Mouse (Mus musculus): ENCODE measurements around the gene Ntn5.
A peak's percentile ranks its signal among the peaks of the same experiment; 100 is the strongest.
"Not testable (repeated sequence)": the region's sequence is repeated elsewhere in the genome, so short reads cannot be mapped to it uniquely, and the experiment has no call there.

Ntn5 gene

DNA sequence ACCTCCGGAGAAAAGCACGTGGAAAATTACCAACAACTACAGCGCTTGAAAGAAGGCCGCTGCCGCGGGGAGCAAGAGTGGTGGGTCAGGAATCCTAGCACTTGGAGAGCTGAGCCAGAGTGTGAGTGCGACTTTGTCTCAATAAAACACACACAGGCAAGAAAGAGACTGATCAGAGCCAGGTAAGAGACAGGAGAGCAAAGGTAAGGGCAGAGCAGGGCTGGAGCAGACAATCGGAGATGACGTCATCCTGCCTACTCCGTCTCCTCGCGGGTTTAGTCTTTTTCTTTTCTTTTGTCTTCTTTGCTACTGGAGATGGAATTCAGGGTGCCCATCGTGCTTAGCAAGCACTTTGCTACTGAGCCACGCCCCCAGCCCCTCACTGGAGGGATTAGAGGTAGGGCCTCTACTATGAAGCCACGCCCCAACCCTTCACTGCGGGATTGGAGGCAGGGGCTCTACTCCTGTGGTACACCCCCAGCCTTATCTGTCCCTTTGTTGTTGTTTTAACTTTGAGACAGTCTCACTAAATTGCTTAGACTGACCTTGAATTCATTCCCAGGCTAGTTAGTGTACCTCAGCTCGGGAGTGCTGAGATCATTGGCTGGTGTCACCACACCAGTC is 29.3 kb upstream of the Ntn5 start:
- DNase-seq (ENCODE audit: low spot score in 2 of 2): no peak

DNA sequence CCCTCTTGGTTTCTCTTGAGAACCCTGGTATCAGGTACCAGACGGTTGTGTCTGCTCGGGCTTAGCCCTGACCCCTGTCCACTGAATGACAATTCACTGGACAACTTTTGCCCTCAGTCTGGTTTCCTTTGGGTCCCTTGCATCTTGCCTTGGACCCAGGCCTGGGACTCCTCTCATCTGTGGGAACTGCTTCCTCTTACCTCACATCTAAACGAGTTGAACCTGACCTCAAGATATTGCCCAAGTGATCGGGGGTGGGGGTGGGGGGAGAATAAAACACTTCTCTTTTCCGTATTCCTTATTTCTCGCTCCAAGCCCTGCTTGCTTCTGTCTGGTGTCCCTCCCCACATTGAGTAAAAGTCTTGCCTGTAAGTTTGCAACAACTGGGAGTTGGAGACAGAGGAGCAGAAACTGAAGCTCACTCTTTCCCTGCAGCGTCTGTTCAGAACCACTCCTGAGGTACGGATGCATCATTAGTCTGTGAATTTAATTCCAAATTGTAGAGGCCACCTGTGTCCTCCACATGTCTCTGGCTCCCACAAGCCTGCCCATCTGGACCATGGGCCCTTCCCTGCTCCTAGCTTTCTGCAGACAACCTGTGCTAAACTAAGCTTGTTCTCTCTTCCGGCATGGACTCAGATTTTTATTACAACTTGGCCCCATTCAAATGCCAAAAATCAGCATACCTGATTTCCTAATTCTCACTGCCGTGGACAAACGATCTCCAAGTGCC is 22.9 kb upstream of the Ntn5 start:
- DNase-seq (ENCODE audit: low spot score in 2 of 2): no peak

- not testable (repeated sequence) for DNase-seq (ENCODE audit: low spot score in 2 of 2)
Measured at GRCm38 (mm10) chr7:45661702-45662101, 22.1 kb upstream of the Ntn5 start.

GRCm38 (mm10) chr7:45665303-45666138 is 18.3 kb upstream of the Ntn5 start:
- no peak for DNase-seq (ENCODE audit: low spot score in 2 of 2)

DNA sequence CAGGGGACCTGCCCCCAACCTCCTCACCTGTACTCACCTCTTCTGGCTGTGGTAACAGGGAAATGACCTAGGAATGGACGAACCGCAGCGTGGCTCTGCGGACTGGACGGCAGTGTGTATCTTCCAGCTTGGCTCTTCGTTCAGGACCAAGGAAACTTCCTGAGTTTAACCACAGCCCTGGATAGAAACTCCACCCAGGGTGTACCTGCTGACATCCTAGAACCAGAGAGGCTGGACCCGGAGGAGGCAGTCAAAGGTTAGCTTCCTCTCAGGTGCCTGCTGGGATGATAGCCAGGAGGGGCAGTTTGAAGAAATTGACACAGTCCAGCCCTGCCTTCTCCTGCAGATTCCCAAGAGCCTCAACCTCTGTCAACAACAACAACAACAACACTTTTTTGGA is 17.7 kb upstream of the Ntn5 start, which contains the start of gene Fut2:
TSS of gene Fut2 (minus strand) at position 234 of the 400 bp plus-strand sequence.
- no peak for DNase-seq (ENCODE audit: low spot score in 2 of 2)

- no peak for DNase-seq (ENCODE audit: low spot score in 2 of 2)
Measured at GRCm38 (mm10) chr7:45667761-45668160, 16.1 kb upstream of the Ntn5 start.

- DNase-seq (ENCODE audit: low spot score in 2 of 2): no peak
Measured at GRCm38 (mm10) chr7:45668921-45669320, 14.9 kb upstream of the Ntn5 start.

DNA sequence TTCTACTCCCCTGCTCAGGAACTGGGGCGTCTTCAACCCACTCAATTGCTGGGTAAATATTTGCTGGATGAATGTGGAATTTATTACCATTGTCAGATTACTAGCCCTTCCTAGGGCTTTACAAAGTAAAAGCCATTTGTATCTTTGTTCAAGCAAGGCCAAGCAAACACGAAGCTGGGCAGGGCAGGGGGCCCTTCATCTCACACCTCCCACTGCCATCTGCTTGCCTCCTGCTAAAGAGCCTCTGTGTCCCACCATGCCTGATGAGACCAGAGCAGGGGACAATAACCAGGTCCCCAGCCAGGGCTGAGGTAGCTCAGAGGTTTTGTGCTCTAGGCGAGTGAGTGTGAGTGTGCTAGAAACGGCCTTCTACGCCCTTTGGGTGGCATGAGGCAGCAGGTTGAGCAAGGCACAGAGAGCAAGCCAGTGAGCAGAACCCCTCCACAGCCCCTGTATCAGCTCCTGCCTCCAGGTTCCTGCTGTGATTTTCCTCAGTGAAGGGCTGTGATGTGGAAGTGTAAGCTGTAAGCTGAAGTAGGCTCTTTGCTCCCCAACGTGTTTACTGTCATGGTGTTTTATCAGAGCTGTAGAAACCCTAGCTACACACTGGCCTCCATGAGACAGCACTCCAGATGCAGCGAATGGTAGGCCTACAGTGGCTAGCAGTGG is 6.1 kb upstream of the Ntn5 start:
- no peak for DNase-seq (ENCODE audit: low spot score in 2 of 2)

DNA sequence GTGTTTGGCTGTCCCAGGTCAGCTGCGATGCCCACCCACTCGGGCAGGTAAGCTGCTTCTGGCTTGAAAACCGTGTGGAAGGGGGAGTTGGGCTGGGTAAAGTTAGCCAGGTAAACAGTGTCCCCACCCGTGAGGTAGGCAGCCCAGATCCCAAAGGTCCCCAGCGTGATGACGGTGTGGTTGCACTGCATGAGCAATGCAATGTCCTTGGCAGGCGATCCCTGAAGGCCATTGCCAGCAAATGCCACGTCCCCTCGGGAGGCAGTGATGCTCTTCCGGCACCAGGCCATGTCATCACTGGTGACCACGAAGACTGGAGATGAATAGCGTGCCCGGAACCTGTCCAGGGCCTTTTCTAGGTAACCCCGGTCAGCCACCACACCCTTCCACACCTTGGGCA is 5.3 kb upstream of the Ntn5 start:
- DNase-seq (ENCODE audit: low spot score in 2 of 2): no peak

- DNase-seq (ENCODE audit: low spot score in 2 of 2): no peak
Measured at GRCm38 (mm10) chr7:45679966-45680621, 3.7 kb upstream of the Ntn5 start.

DNA sequence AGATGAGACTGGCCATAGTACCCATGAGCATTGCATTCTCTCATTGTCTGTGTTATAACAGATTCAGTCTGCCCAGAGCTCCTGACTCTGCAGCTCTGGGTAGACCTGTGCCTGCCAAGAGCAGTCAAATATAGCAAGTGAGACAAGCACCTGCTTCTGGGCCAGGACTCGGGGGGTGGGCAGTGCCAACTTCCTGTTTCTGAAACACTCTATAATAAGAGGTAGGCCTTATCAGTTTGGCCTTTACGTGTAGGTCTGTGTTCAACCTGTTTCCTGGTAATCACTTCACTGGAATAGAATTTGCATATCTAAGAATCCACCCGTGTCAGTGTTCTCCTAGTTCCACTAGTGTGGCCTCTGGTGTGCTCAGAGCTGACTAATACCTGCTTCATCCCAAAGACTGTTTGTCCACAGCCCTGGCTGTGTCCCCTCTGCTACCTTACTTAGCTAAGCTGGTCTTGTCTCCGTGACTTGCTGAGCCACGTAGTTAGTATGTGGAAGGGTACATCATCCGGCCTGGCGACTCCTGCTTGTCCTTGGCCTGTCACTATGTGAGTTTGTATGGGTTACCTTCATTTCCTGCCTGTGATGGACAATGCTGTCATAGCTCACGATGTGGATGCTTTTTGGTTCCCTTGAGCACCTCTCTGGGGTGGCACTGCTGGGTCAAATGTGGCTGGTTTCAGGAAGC is 2.6 kb upstream of the Ntn5 start:
- DNase-seq (ENCODE audit: low spot score in 2 of 2): no peak

DNA sequence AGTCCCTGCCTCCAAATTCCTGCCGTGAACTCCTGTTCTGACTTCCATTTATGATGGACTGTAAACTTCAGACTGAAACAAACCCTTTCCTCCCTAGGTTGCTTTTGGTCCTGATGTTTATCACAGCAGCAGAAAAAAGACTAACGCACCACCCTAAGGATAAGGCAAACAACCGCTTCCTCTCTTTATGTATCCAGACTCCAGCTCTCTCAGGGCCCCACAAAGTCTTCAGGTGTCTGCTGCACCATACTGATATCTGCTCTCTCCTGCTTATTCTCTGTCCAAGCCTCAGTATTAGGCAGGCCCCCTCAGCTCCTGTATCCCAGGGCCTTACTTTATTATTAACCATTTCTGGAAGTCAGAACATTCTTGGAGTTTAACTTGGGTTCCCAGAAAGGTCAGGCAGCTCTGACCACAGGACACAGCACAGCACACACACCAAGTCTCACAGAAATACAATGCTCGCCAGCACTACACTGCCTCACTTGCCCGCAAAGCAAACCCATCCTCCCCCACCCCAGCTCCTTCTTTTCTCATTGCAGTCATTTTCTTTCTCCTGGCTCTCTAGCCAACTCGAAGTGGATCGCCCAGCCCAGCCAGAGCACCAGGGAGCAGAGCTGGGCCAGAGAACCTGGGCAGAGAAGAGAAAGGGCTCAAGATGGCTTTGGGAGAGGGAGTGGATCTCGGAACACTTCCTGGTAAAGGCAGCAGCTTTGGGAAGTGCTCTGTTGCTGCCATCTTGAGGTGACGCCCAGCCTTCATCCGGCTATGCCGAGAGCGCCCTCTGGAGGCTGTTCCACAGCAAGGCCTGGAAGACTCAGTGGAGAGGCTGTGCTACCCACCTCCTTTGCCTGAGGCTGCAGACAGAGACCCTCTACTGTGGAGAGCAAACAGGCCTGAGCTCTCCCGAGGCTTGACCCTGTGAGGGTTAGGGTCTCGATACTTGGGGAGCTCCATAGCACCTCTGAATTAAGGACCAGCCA is 1.4 kb upstream of the Ntn5 start:
- peak; percentile 86 to 94 for DNase-seq (ENCODE audit: low spot score in 2 of 2)

- DNase-seq (ENCODE audit: low spot score in 2 of 2): no peak
Measured at GRCm38 (mm10) chr7:45685811-45686210, 2.0 kb downstream of the Ntn5 start.

DNA sequence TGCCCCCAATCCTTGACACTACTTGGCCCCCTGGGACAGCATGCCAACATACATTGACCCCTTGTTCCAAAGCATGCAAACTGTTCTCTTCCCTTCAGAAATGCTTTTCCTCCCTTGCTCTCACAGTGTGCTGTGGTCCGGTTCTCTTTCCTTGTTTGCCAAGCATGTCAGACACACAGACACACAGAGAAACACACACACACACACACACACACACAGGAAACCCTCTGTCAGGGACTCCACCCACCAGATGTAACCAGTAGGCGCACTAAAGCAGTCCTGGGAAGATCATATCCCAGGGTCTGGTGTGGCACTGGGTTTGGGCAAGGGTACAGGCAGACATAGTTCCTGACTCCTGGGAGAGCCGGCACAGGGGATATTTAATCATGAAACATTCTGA is 3.0 kb downstream of the Ntn5 start:
- DNase-seq (ENCODE audit: low spot score in 2 of 2): no peak

- DNase-seq (ENCODE audit: low spot score in 2 of 2): no peak
Measured at GRCm38 (mm10) chr7:45689099-45689498, 5.3 kb downstream of the Ntn5 start.

- no peak for DNase-seq (ENCODE audit: low spot score in 2 of 2)
Measured at GRCm38 (mm10) chr7:45689800-45690199, 6.0 kb downstream of the Ntn5 start.

- no peak for DNase-seq (ENCODE audit: low spot score in 2 of 2)
Measured at GRCm38 (mm10) chr7:45692364-45692763, 8.5 kb downstream of the Ntn5 start.

DNA sequence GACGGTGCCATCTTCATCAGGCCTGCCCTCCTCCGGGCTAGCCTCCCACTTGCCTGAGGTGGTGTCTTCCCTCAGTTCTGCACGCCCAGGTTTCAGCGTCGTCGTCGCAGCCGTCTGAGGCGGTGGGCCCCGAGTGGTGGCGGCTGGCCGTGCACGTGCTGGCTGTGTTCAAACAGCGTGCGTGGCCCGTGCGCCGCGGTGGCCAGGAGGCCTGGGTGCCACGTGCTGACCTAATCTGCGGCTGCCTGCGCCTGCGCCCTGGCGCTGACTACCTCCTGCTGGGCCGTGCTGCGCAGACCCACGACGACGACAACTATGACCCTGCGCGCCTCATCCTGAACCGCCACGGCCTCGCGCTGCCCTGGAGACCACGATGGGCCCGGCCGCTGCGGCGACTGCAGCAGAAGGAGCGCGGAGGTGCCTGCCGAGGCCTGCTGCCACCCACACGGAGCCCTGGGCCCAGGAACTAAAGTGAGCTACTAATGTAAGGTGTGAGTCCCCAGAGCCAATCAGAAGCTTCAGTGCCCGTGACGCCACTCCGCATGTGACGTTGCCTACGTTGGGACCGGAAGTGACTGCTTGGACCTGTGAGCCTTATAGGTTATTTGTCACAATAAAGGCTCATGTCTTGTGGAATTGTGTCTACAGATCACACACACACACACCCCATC is 10.2 kb downstream of the Ntn5 start, which contains the start of gene Sec1:
TSS of gene Sec1 (minus strand) at position 482 of the 671 bp plus-strand sequence.
- DNase-seq (ENCODE audit: low spot score in 2 of 2): no peak

GRCm38 (mm10) chr7:45695098-45695497 is 11.3 kb downstream of the Ntn5 start:
- no peak for DNase-seq (ENCODE audit: low spot score in 2 of 2)
